Mouse (Mus musculus): ENCODE measurements around the gene Mrgpra6. TPM values are rescaled to one million over a fixed set of nuclear protein-coding genes. Genes with fewer than 3 reads are reported as not detected.
A peak's percentile ranks its signal among the peaks of the same experiment; 100 is the strongest.

The Mrgpra6 gene
- polyA plus RNA-seq, 1 experiment from 2014 or later: not detected

GRCm38 (mm10) chr7:47155849-47156248 lies 48.9 kb downstream of the Mrgpra6 start:
- Histone ChIP-seq H3K4me2 (replicated peaks; ENCODE audit: low read depth, low read length) (no peak overlapping the region), H3K4me1 (ENCODE audit: control insufficient read depth, insufficient read depth, low read length) (no peaks in the 10 kb centered on the region), H3K9me3 (ENCODE audit: control insufficient read depth, low read length) (0 out of 2 replicates have a peak, but pooled peaks cover 2% of the 10 kb centered on the region), H3K27ac (ENCODE audit: low read depth, low read length) (no peak overlapping the region), H3K36me3 (ENCODE audit: control insufficient read depth, insufficient read depth, low read length) (no peaks in the 10 kb centered on the region), H3K4me3 (ENCODE audit: low read length) (no peak overlapping the region), H3K9ac (ENCODE audit: low read depth, low read length) (no peak overlapping the region), H3K27me3 (ENCODE audit: control insufficient read depth, insufficient read depth, low read length) (no peaks in the 10 kb centered on the region)
- WGBS: 96% methylated on average over 2 of the region's 2 CpGs
- no peak for ATAC-seq (ENCODE audit: low FRiP score, low TSS enrichment)

- no peak for ATAC-seq (ENCODE audit: low FRiP score, low TSS enrichment)
- H3K36me3 ChIP-seq (ENCODE audit: control insufficient read depth, insufficient read depth, low read length): no peaks in the 10 kb centered on the region
- H3K27me3 ChIP-seq (ENCODE audit: control insufficient read depth, insufficient read depth, low read length): no peaks in the 10 kb centered on the region
- no peak overlapping the region for H3K4me3 ChIP-seq (ENCODE audit: low read length)
- no peak overlapping the region for H3K9ac ChIP-seq (ENCODE audit: low read depth, low read length)
- no peak overlapping the region for H3K4me2 ChIP-seq (replicated peaks; ENCODE audit: low read depth, low read length)
- H3K9me3 ChIP-seq (ENCODE audit: control insufficient read depth, low read length): 0 out of 2 replicates have a peak, but pooled peaks cover 2% of the 10 kb centered on the region
- WGBS: 92% methylated on average over 4 of the region's 4 CpGs
- no peak overlapping the region for H3K27ac ChIP-seq (ENCODE audit: low read depth, low read length)
- H3K4me1 ChIP-seq (ENCODE audit: control insufficient read depth, insufficient read depth, low read length): no peaks in the 10 kb centered on the region
Observed at GRCm38 (mm10) chr7:47155396-47155795, 49.3 kb downstream of the Mrgpra6 start.

- no peak overlapping the region for H3K4me2 ChIP-seq (replicated peaks; ENCODE audit: low read depth, low read length)
- WGBS: 15% methylated on average over 11 of the region's 11 CpGs
- H3K36me3 ChIP-seq (ENCODE audit: control insufficient read depth, insufficient read depth, low read length): no peaks in the 10 kb centered on the region
- H3K27me3 ChIP-seq (ENCODE audit: control insufficient read depth, insufficient read depth, low read length): no peaks in the 10 kb centered on the region
- no peaks in the 10 kb centered on the region for H3K4me1 ChIP-seq (ENCODE audit: control insufficient read depth, insufficient read depth, low read length)
- no peak overlapping the region for H3K27ac ChIP-seq (ENCODE audit: low read depth, low read length)
- H3K9me3 ChIP-seq (ENCODE audit: control insufficient read depth, low read length): 0 out of 2 replicates have a peak, but pooled peaks cover 2% of the 10 kb centered on the region
- H3K4me3 ChIP-seq (ENCODE audit: low read length): no peak overlapping the region
- 0 out of 2 replicates have a peak, but pooled peaks have one; percentile 20 for ATAC-seq (ENCODE audit: low FRiP score, low TSS enrichment)
- H3K9ac ChIP-seq (ENCODE audit: low read depth, low read length): no peak overlapping the region
Observed at GRCm38 (mm10) chr7:47150420-47151061, 54.2 kb downstream of the Mrgpra6 start.

GRCm38 (mm10) chr7:47148298-47148697 lies 56.4 kb downstream of the Mrgpra6 start:
- no peaks in the 10 kb centered on the region for H3K27me3 ChIP-seq (ENCODE audit: control insufficient read depth, insufficient read depth, low read length)
- H3K4me1 ChIP-seq (ENCODE audit: control insufficient read depth, insufficient read depth, low read length): no peaks in the 10 kb centered on the region
- no peak overlapping the region for H3K27ac ChIP-seq (ENCODE audit: low read depth, low read length)
- H3K4me2 ChIP-seq (replicated peaks; ENCODE audit: low read depth, low read length): no peak overlapping the region
- no peak overlapping the region for H3K9ac ChIP-seq (ENCODE audit: low read depth, low read length)
- no peak overlapping the region for H3K4me3 ChIP-seq (ENCODE audit: low read length)
- no peaks in the 10 kb centered on the region for H3K9me3 ChIP-seq (ENCODE audit: control insufficient read depth, low read length)
- H3K36me3 ChIP-seq (ENCODE audit: control insufficient read depth, insufficient read depth, low read length): no peaks in the 10 kb centered on the region
- no peak for ATAC-seq (ENCODE audit: low FRiP score, low TSS enrichment)
- WGBS: 85% methylated on average over 7 of the region's 7 CpGs

- 61% methylated on average over 12 of the region's 12 CpGs for WGBS
- ATAC-seq (ENCODE audit: low FRiP score, low TSS enrichment): no peak
- no peaks in the 10 kb centered on the region for H3K4me1 ChIP-seq (ENCODE audit: control insufficient read depth, insufficient read depth, low read length)
Observed at GRCm38 (mm10) chr7:47146034-47146812, 58.5 kb downstream of the Mrgpra6 start.

GRCm38 (mm10) chr7:47144299-47144698 lies 60.4 kb downstream of the Mrgpra6 start:
- Histone ChIP-seq H3K4me2 (replicated peaks; ENCODE audit: low read depth, low read length) (no peak overlapping the region), H3K9ac (ENCODE audit: low read depth, low read length) (no peak overlapping the region), H3K27me3 (ENCODE audit: control insufficient read depth, insufficient read depth, low read length) (no peaks in the 10 kb centered on the region), H3K36me3 (ENCODE audit: control insufficient read depth, insufficient read depth, low read length) (no peaks in the 10 kb centered on the region), H3K4me3 (ENCODE audit: low read length) (no peak overlapping the region), H3K9me3 (ENCODE audit: control insufficient read depth, low read length) (no peaks in the 10 kb centered on the region), H3K4me1 (ENCODE audit: control insufficient read depth, insufficient read depth, low read length) (no peaks in the 10 kb centered on the region), H3K27ac (ENCODE audit: low read depth, low read length) (no peak overlapping the region)
- no peak for ATAC-seq (ENCODE audit: low FRiP score, low TSS enrichment)
- 48% methylated on average over 6 of the region's 6 CpGs for WGBS

More at GRCm38 (mm10) chr7:47146034-47146812, 58.5 kb downstream of the Mrgpra6 start:
- Histone ChIP-seq H3K36me3 (ENCODE audit: control insufficient read depth, insufficient read depth, low read length) (no peaks in the 10 kb centered on the region), H3K27ac (ENCODE audit: low read depth, low read length) (no peak overlapping the region), H3K9ac (ENCODE audit: low read depth, low read length) (no peak overlapping the region), H3K4me3 (ENCODE audit: low read length) (no peak overlapping the region), H3K9me3 (ENCODE audit: control insufficient read depth, low read length) (no peaks in the 10 kb centered on the region), H3K4me2 (replicated peaks; ENCODE audit: low read depth, low read length) (no peak overlapping the region), H3K27me3 (ENCODE audit: control insufficient read depth, insufficient read depth, low read length) (no peaks in the 10 kb centered on the region)

- H3K27ac ChIP-seq (ENCODE audit: low read depth, low read length): no peak overlapping the region
- H3K4me3 ChIP-seq (ENCODE audit: low read length): no peak overlapping the region
- H3K36me3 ChIP-seq (ENCODE audit: control insufficient read depth, insufficient read depth, low read length): no peaks in the 10 kb centered on the region
- no peaks in the 10 kb centered on the region for H3K4me1 ChIP-seq (ENCODE audit: control insufficient read depth, insufficient read depth, low read length)
- no peaks in the 10 kb centered on the region for H3K9me3 ChIP-seq (ENCODE audit: control insufficient read depth, low read length)
- no peak overlapping the region for H3K4me2 ChIP-seq (replicated peaks; ENCODE audit: low read depth, low read length)
- H3K9ac ChIP-seq (ENCODE audit: low read depth, low read length): no peak overlapping the region
- H3K27me3 ChIP-seq (ENCODE audit: control insufficient read depth, insufficient read depth, low read length): 0 out of 2 replicates have a peak, but pooled peaks cover 3% of the 10 kb centered on the region
- no peak for ATAC-seq (ENCODE audit: low FRiP score, low TSS enrichment)
- 80% methylated on average over 8 of the region's 8 CpGs for WGBS
Observed at GRCm38 (mm10) chr7:47139823-47140325, 64.8 kb downstream of the Mrgpra6 start.

Data from kidney, embryonic 14.5 days (tissue).